Mouse (Mus musculus) ZHBTc4 (cell line): ENCODE measurements around the gene Perp.
A peak's percentile ranks its signal among the peaks of the same experiment; 100 is the strongest.

Experiments
- DNase-seq: peaks from one replicate; pipeline ENCODE4 v3.0.0-alpha.2; 2011; ENCODE audit warnings: low read depth, low spot score

Perp gene

DNA sequence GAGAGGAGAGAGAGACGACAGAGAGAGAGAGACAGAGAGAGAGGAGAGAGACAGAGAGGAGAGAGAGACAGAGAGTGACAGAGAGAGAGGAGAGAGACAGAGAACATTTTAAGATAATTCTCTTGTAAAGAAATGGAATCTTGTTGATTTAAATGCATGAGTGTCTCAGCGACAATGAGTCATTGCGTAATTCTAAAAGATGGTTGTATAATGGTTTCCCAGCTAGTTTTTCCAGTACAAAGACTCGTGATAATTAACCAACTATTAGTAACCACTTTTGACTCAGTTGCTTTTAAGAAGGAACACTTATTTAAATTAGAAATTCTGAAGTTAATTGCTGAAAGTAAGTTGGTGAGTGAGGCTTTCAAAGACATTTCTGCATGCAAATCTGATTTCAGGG is 16.6 kb downstream of the Perp start:
- no peak for DNase-seq

- DNase-seq: no peak
Observed at GRCm38 (mm10) chr10:18863332-18863731, 18.5 kb downstream of the Perp start.

- no peak for DNase-seq
Observed at GRCm38 (mm10) chr10:18864753-18865152, 19.9 kb downstream of the Perp start.

DNA sequence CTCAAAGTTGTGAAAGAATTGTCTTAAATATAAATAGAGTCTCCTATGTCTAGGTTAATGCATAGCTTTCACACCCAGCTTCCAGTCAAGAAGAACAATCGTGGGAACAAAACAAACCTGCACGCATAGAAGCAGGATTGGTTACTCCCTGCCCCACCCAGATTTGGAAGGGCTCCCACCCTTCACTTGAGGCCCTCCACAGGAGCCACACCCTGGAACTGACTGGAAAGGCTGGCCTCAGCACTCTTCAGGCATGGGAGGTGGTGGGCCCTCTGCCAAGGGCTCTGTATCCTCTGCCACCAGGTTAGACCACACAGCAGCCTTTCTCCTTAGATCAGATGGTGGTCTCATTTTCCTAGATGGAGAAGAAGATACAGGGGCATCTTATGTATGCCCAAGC is 26.2 kb downstream of the Perp start:
- DNase-seq: peak; percentile 43

GRCm38 (mm10) chr10:18876211-18876610 is 31.4 kb downstream of the Perp start:
- DNase-seq: no peak

DNA sequence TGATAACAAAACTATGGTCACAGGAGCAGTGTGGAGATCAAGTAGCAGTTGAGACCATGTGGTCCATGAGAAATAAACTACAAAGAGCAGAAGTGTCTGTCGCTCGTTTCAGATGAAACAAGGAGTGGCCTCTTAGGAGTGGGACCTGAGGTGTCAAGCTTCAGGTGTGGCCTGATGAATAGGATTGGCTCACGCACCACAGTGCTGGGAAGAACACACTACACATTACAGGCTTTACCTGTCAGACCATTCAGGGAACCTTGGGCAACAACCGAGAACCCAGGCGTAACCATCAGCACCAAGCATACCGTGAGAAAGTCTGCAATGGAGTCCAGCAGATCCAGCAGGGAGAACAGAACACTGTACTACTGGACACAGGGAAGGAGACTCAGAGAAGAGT is 33.3 kb downstream of the Perp start:
- DNase-seq: no peak

GRCm38 (mm10) chr10:18879160-18879559 is 34.3 kb downstream of the Perp start:
- no peak for DNase-seq

GRCm38 (mm10) chr10:18879690-18880089 is 34.9 kb downstream of the Perp start:
- DNase-seq: no peak

DNA sequence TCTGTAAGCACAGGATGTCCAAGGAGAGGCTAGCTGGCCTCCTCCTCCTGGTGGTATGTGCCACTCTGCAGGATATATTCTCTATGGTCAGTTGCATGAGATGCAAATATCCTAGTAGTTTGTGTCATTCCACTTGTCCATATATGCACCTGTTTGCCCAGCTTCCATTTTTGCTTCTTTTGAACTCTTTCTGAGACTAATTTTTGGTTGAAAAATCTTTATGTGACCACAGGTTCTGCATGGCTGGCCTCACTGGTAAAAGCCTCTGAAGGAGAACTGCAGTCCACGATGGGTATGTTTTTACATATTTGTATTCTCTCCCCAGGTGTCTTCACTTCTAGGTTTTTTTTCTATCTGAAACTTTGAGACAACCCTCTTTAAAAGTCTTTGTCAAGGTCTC is 37.4 kb downstream of the Perp start:
- no peak for DNase-seq

- DNase-seq: no peak
Observed at GRCm38 (mm10) chr10:18886918-18887625, 42.3 kb downstream of the Perp start.

- no peak for DNase-seq
Observed at GRCm38 (mm10) chr10:18888751-18889150, 43.9 kb downstream of the Perp start.

DNA sequence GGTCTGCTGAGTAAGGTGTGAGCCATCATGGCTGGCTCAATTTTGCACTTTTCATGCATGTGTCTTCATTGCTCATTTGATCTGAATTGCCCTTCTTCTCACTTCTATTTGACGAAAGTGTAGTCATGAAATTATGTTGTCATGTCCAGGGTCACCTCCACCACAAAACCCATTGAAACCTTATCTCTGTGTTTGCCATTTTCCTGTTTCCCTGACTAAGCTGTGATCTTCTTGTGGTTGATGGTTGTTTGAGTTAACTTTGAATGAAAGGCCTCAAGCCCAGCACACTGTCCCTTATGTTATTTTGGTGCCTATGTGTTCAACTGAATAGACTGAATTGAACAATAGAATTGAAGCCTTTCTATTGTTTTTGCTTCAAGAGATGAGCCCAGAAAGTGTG is 44.4 kb downstream of the Perp start:
- no peak for DNase-seq

DNA sequence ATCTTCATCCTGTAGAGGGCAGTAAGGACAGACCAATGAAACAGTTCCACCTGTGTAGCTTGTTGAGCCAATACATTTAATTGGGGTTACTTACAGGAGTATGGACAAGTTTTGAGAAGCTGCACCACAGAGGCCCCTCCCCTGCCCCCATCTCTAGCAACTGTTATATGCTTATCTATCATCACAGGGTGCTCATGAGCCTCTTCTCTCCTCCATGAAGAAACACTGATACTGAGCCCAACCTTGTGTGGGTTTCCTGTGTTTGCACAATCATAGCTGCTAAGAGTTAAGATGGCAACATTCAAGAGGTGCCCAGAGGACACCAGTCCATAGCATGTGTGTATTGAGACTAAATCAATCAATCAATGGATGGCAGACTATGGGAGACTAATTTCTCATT is 46.3 kb downstream of the Perp start:
- no peak for DNase-seq

DNA sequence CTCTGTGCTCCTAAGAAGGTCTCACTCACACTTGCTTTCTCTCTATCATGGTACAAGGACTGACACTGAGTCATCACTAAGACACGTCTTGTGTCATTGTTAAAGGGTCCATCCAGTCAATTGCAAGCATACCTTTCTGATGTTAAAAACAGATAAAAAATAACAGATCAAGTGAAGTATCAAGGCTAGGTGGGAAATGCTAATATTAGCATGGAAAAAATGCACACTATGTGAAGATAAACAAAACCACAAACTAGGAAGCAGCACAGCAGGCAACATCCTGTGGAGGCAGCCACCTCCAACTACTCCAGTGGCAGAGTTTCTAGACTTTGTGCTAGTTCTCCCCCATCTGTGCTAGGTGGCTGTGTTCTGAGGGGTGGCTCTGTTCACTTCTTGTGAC is 47.3 kb downstream of the Perp start:
- DNase-seq: no peak

GRCm38 (mm10) chr10:18894259-18895166 is 49.7 kb downstream of the Perp start:
- peak; percentile 45 for DNase-seq

DNA sequence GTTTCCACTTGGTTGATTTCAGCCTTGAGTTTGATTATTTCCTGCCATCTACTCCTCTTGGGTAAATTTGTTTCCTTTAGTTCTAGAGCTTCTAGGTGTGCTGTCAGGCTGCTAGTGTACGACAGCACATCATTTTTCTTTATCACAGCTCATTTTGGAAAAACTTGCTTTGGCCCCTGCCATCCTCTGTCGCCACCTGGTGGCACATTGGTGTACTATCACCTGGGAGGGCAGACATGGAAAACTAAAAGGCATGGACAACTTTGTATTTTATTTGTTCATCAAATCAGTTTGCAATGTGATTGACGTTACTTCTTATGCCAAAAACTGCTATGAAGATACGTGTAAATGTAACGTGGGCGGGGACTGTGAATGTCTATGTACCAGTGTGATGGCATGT is 59.3 kb downstream of the Perp start:
- peak; percentile 53 for DNase-seq
